Mouse (Mus musculus) liver, adult 2 months (tissue): ENCODE measurements around the gene Olfr829. TPM values are rescaled to one million over a fixed set of nuclear protein-coding genes. Genes with fewer than 3 reads are reported as not detected.
"Not testable (repeated sequence)": the region's sequence is repeated elsewhere in the genome, so short reads cannot be mapped to it uniquely, and the experiment has no call there.

ENCODE experiments used
- DNase-seq: peaks from one replicate; pipeline ENCODE4 v3.0.0-alpha.2; 2011; ENCODE audit warnings: low read depth, low spot score; ENCODE audit errors: extremely low read depth
- H3K27ac ChIP-seq: fragments of 200-500 bp; replicated peaks from 2 replicates; pipeline ENCODE4 v1.5.1; 2012; ENCODE audit warnings: low read depth, mild to moderate bottlenecking, control low read depth, inconsistent platforms, low read length; ENCODE audit not compliant: insufficient read depth
- H3K27me3 ChIP-seq: fragments of 200-500 bp; 2 replicates; pipeline ENCODE4 v1.6.1; 2012; ENCODE audit warnings: mild to moderate bottlenecking, moderate library complexity, low read length, inconsistent platforms; ENCODE audit not compliant: control insufficient read depth, insufficient read depth
- H3K36me3 ChIP-seq: fragments of 200-500 bp; 2 replicates; pipeline ENCODE4 v1.6.1; 2012; ENCODE audit warnings: low read length, inconsistent platforms; ENCODE audit not compliant: control insufficient read depth, insufficient read depth
- H3K4me1 ChIP-seq: fragments of 200-500 bp; 2 replicates; pipeline ENCODE4 v1.6.1; 2011; ENCODE audit warnings: low read length; ENCODE audit not compliant: control insufficient read depth, insufficient read depth
- H3K4me3 ChIP-seq: fragments of 200-500 bp; 2 replicates; pipeline ENCODE4 v1.5.1; 2011; ENCODE audit warnings: low read depth, mild to moderate bottlenecking, control low read depth, low read length, moderate library complexity; ENCODE audit not compliant: insufficient read depth
- H3K79me2 ChIP-seq: fragments of 200-500 bp; 2 replicates; pipeline ENCODE4 v1.6.1; 2012; ENCODE audit warnings: inconsistent platforms, mild to moderate bottlenecking, low read length, moderate library complexity; ENCODE audit not compliant: control insufficient read depth, insufficient read depth
- H3K9ac ChIP-seq: fragments of 200-500 bp; 2 replicates; pipeline ENCODE4 v1.6.1; 2012; ENCODE audit warnings: low read depth, mild to moderate bottlenecking, control low read depth, inconsistent platforms, low read length
- CTCF ChIP-seq: fragments of 200-500 bp; IDR thresholded peaks from 2 replicates; pipeline ENCODE4 v1.5.1; 2011; ENCODE audit warnings: low read depth, low read length, control low read depth
- POLR2A ChIP-seq: fragments of 200-500 bp; IDR thresholded peaks from 2 replicates; pipeline ENCODE4 v1.6.1; 2011; ENCODE audit warnings: low read length, control low read depth; ENCODE audit not compliant: insufficient read depth; ENCODE audit errors: extremely low read depth
- WGBS: fragments of 180-500 bp; shearing (Covaris S2); methylation state at CpG from one replicate; pipeline ENCODE4 v1.1.7; 2018; 5-methylcytosine and 5-hydroxymethylcytosine counted together
- polyA plus RNA-seq: library from polyadenylated mRNA; depleted of rRNA; stranded (reverse); fragments of >200 nt; gene quantifications from 2 replicates; pipeline ENCODE4 v1.2.3, GENCODE M21; 2012; rRNA removed
- total RNA-seq: library from RNA; depleted of rRNA; stranded (reverse); fragments of >200 nt; gene quantifications from 2 replicates; pipeline ENCODE4 v1.2.3, GENCODE M21; 2014; rRNA removed

Gene Olfr829
- total RNA-seq (not detected in 2 replicates), polyA plus RNA-seq (not detected in 2 replicates)

- no peaks in the 10 kb centered on the region for H3K36me3 ChIP-seq
- no peak within 1 kb of the TSS for H3K9ac ChIP-seq
- WGBS = 51% methylated on average over 1 of the region's 1 CpGs
- H3K79me2 ChIP-seq = no peaks in the 10 kb centered on the region
- DNase-seq = no peak
- H3K27ac ChIP-seq = no peak within 1 kb of the TSS
- no peaks in the 10 kb centered on the region for H3K4me1 ChIP-seq
- H3K27me3 ChIP-seq = no peaks in the 10 kb centered on the region
- TF ChIP-seq CTCF (no peak), POLR2A (no peak)
- H3K4me3 ChIP-seq = no peak within 1 kb of the TSS
Observed at GRCm38 (mm10) chr9:18854633-18855032, at the start of gene Olfr829. TSS of gene Olfr829 (plus strand) at chr9:18854933.

DNA sequence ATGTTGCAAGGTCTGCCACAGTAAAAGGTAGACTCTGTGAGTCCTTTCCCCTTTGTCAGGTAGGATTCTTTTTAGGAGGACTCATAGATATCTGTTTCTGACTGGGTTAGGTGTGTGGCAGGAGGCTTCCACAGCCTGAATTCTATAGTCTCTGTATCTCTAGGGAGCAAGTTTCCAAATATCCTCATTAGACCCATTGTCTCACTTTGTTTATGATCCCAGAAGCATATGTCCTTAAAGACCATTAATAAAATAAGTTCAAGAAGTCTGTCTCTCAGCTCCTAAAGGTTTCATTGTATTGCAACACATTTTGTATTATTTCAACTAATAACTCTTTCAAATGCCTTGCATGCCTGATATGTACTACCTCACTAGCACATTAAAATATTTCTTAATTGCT, 35.3 kb upstream of the Olfr829 start, which contains the start of gene Olfr828:
Gene Olfr828, minus strand, starts transcription at position 101 of the 400 bp plus-strand sequence.
- no peaks in the 10 kb centered on the region for H3K79me2 ChIP-seq
- H3K27ac ChIP-seq = no peak within 1 kb of the TSS
- no peak for TF ChIP-seq POLR2A
- TF ChIP-seq CTCF = no peak
- no peak within 1 kb of the TSS for H3K4me3 ChIP-seq
- no peaks in the 10 kb centered on the region for H3K36me3 ChIP-seq
- no peak within 1 kb of the TSS for H3K9ac ChIP-seq
- DNase-seq = no peak
- no peaks in the 10 kb centered on the region for H3K27me3 ChIP-seq
- H3K4me1 ChIP-seq = no peaks in the 10 kb centered on the region

DNA sequence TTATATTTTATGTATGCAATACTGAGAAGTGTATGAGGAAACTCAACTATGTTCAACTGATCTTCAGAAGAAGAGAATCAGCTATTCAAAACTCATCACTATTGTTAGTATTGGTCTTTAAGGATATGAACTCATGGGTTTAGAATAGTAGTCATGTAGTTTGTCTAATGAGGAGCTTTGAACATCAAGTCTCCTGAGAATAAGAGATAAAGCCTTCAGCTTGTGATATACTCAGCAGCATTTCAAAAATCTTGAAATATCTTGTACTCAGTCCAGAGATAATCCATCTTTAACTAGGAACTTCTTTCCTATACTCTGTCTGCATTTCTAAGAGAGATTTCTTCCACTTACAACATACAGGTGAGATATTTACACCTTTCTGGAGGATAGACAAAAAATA, 19.7 kb downstream of the Olfr829 start, which contains the start of gene Olfr830:
Gene Olfr830, plus strand, starts transcription at position 301 of the 400 bp plus-strand sequence.
- Histone ChIP-seq H3K36me3 (no peaks in the 10 kb centered on the region), H3K27me3 (no peaks in the 10 kb centered on the region), H3K9ac (no peak within 1 kb of the TSS), H3K27ac (no peak within 1 kb of the TSS), H3K4me3 (no peak within 1 kb of the TSS), H3K4me1 (no peaks in the 10 kb centered on the region), H3K79me2 (no peaks in the 10 kb centered on the region)
- TF ChIP-seq POLR2A (no peak), CTCF (no peak)
- DNase-seq = no peak

GRCm38 (mm10) chr9:18907699-18908098, 53.0 kb downstream of the Olfr829 start:
- not testable (repeated sequence) for DNase-seq, H3K4me1 ChIP-seq, H3K36me3 ChIP-seq, H3K9ac ChIP-seq, H3K27me3 ChIP-seq, H3K27ac ChIP-seq, H3K79me2 ChIP-seq, H3K4me3 ChIP-seq
- 70% methylated on average over 2 of the region's 2 CpGs for WGBS

Other genes starting within 250 kb of the Olfr829 start
- gene Muc16, start 180.4 kb upstream of the Olfr829 start, total RNA-seq = 0.07 and 0.18 TPM in 2 replicates
- gene Muc16, start 180.4 kb upstream of the Olfr829 start, polyA plus RNA-seq = 0.04 and 0.21 TPM in 2 replicates
- not detected in 2 replicates for gene Olfr24, start 90.9 kb upstream of the Olfr829 start, total RNA-seq
- not detected in 2 replicates for gene Olfr24, start 90.9 kb upstream of the Olfr829 start, polyA plus RNA-seq
- gene Olfr828, start 35.4 kb upstream of the Olfr829 start, total RNA-seq = not detected in 2 replicates
- gene Olfr828, start 35.4 kb upstream of the Olfr829 start, polyA plus RNA-seq = not detected in 2 replicates
- not detected in 2 replicates for gene Olfr830, start 19.8 kb downstream of the Olfr829 start, total RNA-seq
- not detected in 2 replicates for gene Olfr830, start 19.8 kb downstream of the Olfr829 start, polyA plus RNA-seq
- gene Olfr832, start 82.2 kb downstream of the Olfr829 start, total RNA-seq = not detected in 2 replicates
- gene Olfr832, start 82.2 kb downstream of the Olfr829 start, polyA plus RNA-seq = not detected in 2 replicates
- not detected in 2 replicates for gene Olfr834, start 133.1 kb downstream of the Olfr829 start, total RNA-seq
- not detected in 2 replicates for gene Olfr834, start 133.1 kb downstream of the Olfr829 start, polyA plus RNA-seq
- gene Olfr835, start 177.8 kb downstream of the Olfr829 start, total RNA-seq = not detected in 2 replicates
- not detected in 2 replicates for gene Olfr835, start 177.8 kb downstream of the Olfr829 start, polyA plus RNA-seq